Mouse (Mus musculus): ENCODE data around the gene Rad54l2.

Gene Rad54l2

DNA sequence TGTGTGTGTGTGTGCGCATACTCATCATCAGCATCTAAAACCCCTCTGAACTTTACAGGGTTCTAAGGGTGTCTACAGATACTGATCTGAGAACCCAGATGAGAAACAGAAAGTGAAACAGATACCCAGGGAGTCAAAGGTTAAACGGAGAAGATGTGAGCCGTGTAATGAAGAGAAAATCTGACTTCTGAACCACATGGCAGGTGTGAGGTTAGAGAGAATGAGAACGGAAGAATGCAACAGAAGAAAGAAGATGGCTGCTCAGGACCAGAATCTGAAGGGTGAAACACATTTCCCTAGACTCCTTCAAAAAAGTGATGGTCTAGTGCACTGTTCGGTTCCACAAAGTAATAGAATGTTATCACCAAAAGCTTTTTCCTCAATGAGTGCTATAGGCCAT lies 36.9 kb downstream of the Rad54l2 start:
- no peak for DNase-seq (ENCODE audit: low spot score in 2 of 2)

DNA sequence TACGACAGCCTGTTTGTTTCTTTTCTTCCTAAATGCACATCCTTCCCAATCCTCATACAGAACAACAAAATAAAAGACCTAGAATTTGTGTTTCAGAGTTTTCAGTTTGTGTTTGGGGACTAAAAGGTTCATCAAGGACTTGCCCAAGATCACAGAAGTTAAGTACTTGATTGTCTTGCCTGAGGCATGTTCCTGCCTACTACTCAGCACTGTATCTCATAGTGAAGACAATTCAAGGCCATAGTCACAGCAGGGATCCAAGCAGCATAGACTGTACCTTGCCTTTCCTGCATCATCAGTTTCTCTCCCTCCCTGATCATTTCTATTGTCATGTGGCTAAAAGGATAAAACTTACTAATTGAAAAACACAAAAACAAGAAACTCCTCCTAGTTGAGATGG lies 49.0 kb downstream of the Rad54l2 start:
- no peak for DNase-seq (ENCODE audit: low spot score in 2 of 2)

DNA sequence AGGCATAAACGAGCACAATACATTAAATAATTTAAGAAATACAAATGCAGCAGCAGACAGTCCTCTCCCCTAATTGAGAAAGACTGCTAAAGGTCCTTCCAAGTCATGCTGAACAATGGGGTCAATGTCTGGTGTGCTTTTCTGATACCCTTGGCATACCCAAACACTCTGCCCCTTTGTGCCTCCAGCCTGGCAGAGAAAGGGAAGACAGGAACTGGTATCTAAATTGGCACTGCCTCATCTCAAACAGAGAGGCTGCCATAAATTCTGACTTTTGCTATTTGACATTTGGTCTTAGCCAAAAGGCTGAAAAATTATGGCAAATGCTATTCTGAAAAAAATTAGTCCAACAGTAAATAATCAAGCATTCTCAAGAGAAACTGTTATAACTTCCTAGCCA lies 49.9 kb downstream of the Rad54l2 start:
- DNase-seq (ENCODE audit: low spot score in 2 of 2), result no peak

DNA sequence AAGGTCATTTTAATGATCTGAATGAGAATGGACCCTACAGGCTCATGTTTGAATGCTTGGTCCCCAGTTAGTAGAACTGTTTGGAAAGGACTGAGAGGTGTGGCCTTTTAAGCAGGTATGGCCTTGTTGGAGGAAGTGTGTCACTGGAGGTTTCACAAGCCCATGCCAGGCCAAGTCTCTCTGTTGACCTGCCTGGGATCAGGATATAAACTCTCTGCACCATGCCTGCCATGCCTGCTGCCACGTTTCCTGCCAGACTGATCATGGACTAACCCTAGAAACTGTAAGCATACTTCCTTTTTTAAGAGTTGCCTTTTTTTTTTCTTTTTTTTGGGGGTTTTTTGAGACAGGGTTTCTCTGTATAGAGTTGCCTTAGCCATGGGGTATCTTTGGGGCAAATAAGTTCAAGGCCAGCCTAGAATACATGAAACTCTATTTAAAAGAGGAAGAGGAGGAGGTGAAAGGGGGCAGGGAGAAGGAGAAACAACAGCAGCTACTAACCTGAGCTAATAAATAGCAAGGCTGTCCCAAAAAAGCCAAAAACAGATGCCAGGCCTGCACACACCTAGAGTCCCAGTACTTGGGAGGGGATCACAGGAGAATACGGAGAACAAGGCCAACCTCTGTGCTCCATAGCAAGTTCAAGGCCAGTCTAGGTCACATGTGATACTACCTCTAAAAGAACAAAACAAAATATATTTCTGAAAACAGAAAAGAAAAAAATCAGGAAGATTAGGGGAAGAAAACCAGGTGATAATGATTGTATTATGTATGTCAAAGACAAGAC lies 50.6 kb downstream of the Rad54l2 start:
- no peak for DNase-seq (ENCODE audit: low spot score in 2 of 2)

DNA sequence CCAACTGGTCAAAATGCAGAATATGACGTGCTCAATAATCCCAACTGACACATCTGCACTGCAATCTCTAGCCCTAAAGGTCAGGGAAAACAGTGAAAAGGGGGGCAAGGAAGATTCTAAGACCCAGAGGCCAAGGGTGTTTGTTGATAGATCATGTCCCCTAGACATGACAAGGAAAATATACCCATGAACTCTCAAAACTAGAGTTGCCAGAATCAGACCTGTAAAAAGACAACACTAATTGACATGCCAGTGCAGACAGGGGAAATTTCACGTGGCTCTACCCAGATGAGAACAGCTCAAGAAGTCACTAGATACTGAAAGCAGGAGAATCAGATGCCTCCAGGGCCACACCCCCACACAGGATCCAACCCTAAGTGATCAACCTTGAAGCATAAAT lies 55.3 kb downstream of the Rad54l2 start:
- DNase-seq (ENCODE audit: low spot score in 2 of 2), result no peak

DNA sequence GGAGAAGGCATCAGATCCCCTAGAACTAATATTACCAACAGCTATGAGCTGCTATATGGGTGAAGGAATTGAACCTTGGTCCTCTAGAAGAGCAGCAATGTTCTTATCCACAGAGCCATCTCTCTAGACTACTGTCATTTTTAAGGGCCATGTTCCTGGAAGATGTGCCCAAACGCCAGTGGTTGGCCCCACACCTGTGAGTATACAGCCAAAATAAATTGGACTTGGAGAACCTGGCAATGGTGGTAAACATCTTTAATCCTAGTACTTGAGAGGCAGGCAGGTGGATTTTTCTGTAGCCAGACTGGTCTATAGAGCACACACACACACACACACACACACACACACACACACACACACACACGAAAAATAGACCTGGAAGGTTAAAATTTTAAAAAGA lies 59.6 kb downstream of the Rad54l2 start:
- DNase-seq (ENCODE audit: low spot score in 2 of 2), result no peak

DNA sequence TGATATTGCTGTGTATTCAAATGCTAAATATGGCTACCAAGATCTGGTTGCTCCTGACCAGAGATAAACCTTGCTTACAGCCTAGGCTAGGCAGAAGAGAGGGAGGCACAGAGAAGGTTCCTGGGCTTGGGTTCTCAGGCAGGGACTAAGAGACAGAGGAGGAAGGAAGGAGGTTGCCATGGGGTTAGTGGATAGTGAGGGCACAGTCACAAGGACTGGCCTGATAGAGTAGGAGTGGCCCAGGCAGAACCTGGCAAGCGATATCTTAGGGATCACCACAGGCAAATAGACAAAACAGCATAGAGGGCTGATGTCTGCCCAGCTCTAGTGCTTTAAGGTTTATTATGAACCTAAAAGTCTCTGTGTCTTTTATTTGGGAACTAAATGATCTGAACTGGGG lies 62.1 kb downstream of the Rad54l2 start:
- no peak for DNase-seq (ENCODE audit: low spot score in 2 of 2)

DNA sequence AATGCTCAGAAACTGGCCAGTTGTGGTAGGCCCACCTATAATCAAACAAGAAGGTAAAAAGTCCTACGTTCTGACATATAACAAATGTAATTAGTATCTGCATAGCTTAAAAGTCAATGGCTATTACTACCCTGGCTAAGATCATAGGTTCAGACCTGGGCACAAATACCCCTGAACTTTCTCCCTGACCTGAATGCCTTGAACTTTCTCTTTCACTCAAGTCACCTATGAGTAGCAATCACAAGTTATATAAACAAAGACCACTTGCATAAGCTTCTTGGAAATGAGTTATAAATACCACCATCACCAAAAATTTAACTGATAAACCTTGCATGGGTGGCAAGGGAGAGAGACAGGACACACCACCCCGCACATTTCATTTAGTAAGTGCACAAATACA lies 63.6 kb downstream of the Rad54l2 start:
- no peak for DNase-seq (ENCODE audit: low spot score in 2 of 2)

DNA sequence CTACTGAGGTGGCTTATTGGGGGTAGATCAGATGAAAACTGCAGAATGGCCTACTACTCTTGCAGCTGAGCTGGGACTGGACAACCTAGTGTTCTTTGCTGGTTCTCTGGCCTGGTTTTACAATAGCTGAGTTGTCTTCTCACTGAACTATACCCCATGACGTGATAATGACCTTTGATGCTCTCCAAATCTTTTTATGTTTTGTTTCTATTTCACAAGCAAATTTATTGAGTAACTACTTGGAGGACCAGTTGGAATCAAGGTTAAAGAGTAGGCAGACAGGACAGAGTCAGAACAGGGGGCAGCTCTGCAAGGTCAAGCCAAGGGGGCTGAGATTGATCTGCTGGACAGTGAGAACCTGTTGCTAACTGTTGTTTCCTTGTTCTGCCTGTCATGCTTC lies 64.1 kb downstream of the Rad54l2 start:
- no peak for DNase-seq (ENCODE audit: low spot score in 2 of 2)

DNA sequence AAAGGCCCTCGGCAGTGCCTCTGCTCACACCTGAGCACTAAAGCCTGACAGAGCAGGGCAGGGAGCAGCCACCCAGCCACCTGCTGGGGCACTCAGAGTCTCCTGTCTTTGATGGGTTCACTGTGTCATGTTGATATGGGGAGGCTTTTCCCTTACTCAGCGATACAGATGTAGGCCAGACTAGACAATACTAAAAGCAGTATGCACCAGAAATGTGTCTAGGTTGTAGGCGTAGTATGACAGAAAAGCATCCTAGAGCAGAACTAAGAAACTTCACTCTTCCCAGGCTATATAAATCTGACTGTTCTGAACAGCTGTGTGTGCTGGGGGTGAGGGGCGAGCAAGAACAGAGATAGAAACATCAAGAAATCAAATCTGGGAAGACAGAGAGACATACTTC lies 72.3 kb downstream of the Rad54l2 start:
- no peak for DNase-seq (ENCODE audit: low spot score in 2 of 2)

DNA sequence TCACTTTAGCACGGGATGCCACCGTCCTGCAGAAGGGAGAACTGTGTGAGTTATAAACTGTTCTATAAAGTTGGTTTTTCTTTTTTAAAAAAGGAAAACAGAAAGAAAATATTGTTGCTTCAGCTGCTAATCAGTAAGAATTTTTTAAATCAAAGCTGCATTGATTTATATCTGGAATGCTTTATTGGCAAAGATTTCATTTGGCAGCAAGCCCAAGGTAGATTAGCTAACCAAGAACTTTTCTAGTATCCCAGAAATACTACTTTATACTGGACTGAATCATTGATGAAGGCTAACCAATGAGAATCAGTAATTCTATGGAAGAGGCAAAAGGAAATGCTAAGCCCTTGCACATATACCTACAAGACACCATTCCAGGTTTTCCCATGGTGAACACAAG lies 72.8 kb downstream of the Rad54l2 start:
- no peak for DNase-seq (ENCODE audit: low spot score in 2 of 2)

DNA sequence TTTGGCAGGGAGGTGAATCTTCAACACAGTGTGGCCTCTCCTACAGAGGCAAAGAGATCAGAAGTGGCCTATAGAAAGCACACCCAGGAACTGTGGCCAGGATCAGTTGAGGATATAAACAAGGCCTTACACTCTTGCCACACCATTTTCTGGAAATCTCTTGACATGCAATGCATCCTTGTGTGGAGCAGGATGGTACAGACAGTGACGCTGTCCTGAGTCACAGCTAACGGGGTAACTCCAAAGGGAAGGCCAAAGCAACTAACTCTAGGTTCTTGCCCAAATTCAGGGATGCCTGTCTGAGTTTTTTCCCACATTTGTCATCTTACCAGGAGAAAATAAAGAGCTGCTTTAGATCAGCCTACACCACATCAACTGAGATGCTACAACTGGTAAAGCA lies 76.5 kb downstream of the Rad54l2 start:
- DNase-seq (ENCODE audit: low spot score in 2 of 2), result no peak

DNA sequence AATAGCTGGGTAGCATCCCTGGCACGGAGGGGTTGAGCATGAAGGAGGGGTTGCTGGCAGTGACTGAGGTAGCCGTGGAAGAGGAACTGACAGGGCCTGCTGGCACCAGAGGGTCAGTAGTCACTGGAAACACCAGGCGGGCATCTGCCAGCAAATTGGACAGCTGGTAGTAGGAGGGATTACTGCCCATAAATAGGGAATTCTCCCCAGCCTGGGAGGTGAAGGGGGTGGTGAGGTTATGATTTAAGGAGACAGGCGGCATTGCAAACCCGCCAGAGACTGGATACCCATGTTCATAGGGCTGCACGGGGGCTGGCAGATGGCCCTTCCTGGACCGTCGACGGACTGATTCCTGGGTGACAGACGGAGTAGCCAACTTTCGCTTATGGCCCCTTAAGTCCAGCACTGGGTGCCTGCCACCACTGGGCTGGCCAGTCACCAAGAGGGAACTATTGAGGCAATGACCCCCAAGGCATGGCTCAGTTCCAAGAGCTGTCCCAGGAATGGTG lies 96.0 kb downstream of the Rad54l2 start:
- no peak for DNase-seq (ENCODE audit: low spot score in 2 of 2)

DNA sequence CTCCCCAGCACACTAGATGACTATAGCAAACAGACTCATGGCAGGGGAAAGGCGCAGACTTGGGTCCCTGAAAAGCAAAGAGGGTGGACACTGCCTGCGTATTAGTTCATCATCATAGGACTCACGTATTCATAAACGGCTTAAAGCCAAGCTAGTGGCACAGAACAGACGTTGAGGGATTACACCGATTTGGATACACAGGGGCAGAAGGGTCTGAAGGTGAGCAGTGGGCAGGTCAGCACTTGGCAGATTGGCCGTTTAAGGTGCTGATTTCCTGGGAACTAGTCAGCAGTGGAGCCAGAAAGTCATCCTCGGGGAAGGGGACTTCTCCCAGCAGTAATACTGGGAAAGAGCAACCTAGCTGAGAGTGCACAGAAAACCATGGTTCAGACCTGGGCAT lies 100.2 kb downstream of the Rad54l2 start:
- DNase-seq (ENCODE audit: low spot score in 2 of 2), result no peak

DNA sequence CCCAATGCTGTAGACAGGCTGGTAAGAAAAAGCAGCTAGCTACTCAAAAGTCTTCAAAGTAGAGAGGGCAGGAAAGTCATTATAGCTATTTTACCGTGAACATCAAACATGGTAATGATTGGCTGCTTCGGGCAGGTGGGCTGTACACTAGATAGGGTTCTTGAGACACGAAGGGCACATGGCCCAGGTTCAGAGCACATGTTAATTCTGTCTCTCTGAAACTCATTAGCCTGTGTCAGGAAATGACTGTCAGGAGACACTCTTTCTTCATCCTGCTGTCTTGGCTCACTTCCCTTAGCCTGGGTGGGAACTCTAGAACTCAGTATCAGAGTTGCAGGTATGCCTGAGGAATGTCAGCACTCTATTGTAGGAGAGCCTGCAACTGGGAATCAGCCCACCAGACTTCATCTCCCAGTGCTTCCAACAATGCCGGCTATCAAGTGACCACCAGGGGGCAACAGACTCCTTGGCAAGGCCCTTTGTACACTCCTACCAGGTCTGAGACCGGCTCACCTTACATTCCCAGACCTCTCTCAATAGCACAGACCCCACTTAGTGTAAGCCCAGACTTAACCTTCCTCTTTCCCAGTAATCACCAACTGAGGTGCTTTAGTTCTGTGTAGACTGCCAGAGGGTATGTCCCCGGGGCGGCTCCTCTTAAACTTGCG lies 101.9 kb downstream of the Rad54l2 start:
- peak; percentile 49 to 52 for DNase-seq (ENCODE audit: low spot score in 2 of 2)

DNA sequence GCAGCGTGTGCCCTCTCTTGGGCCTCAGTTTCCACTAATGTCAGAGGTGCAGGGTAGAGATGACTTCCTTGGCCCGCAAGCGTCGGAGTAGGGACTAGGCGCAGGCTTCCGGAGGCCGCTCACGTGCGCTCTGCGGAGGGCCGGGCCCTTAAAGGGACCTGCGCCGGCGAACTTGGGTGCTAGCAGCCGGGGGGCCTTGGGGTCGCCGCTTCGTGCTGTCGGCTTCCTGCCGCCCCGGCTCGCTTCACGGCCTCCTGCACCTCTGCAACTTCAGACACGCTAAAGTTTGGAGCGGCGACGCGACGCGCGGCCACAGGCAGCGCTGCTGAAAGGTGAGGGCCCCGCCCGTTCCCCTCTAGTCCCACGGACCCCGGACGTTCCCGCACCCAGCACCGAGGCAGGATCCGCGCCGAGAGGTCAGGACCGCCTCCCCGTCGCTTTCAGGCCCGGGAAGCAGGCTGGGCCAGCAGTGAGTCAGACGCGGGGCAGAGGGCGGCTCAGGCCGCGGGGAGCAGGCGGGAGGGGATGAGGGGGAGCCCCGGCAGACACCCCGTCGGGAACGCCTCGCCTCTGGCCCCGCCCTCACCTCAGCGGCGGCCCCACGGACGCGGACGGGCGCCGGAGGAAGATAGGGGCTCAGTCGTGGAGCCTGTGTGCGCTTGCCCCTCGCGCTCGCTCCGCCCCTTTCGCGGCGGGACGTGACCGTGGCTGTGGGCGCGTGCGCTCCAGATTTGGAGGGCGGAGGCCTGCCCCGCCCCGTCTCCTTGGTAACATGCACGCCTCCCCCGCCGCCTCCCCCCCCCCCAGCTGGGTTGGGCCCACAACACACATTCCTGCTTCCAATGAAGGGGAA lies 103.5 kb downstream of the Rad54l2 start, which contains the start of gene Tex264:
Gene Tex264, minus strand, starts transcription at position 679 of the 853 bp plus-strand sequence.
- peak; percentile 84 for DNase-seq (ENCODE audit: low spot score in 2 of 2)

DNA sequence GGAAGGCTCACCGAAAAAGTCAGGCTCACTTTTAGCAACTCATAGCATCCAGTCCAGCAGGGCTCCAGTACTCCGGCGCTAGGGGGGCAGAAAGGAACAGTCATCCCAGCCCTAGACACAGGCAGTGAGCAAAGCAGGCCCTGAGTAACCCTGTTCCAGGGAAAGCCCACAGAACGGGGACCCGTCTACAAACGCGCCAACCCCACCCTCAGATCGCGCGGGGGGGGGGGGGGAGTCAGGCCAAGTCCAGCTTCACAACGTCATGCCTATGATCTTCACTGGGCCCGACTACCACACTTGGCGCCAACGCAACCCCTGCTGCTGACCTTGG lies 104.1 kb downstream of the Rad54l2 start:
- no peak for DNase-seq (ENCODE audit: low spot score in 2 of 2)

DNA sequence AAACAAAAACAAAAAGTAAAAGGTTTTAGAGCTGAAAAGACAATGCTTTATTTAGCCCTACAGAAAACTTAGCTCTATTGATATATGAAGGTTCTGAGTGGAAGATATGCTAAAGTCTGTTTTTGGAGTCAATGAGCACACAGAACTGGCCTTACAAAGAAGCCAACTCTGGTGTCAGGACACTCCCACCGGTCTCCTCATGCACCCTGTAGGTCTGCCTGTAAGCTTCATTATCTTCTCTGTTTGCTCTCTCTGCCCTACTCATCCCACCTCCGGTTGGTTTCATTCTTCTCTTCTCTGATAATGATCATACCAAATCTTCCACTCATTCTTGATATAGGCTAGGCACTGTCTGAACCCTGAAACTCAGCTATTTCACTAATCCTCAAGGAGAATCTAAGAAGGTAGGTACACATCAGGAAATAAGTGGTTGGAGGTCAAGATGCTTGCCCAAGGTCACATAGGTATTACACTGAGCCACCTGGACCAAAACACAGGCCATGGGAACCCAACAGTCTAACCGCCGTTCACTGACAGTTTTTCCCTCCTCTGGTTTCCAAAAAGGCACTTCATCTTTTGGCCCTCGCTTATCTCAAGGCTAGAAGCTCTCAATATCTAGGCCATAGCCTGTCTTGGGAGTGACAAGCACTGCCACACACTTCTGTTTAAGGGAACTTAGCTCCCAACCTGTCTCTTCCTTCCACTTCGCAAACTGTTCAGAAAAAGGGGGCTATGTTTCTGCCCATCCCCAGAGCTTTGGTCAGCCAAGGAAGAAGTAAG lies 104.7 kb downstream of the Rad54l2 start:
- no peak for DNase-seq (ENCODE audit: low spot score in 2 of 2)

DNA sequence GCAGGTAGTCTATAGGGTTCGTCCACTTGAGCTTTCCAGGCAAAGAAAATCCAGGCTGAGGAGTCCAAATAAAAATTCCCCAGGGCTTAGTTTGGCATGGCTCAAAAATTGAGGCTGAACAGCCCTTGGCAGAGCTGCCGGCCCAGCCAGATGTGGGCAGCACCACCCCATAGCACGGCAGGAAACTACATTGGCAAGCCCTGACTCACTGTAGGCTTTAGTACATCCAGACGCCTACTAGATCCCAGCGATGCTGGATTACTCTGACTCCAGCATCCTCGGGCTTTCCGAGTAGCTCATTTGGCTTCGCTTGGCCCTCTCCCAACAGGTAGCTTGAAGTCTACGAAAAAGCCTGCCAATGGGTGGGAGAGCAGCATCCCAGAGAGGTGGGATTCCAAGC lies 108.0 kb downstream of the Rad54l2 start:
- DNase-seq (ENCODE audit: low spot score in 2 of 2), result peak; percentile 46 to 52

DNA sequence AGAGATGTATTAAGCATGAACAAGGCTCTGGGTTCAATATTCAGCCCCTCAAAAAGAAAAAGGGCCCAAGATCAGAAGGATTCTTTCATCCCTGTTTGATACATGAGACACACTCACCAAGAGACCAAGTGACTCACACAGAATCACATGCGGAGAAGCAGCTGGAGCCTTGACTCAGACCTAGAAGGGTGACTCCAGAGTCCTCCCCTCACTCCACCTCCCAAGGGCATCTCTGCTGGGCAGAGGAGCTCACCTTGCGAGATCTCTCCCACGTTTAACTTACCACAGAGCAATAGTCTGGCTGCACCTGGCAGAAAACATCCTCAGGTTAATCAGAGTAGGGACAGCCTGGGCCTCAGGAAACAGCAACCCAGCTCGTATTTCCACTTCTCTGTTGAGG lies 110.8 kb downstream of the Rad54l2 start:
- no peak for DNase-seq (ENCODE audit: low spot score in 2 of 2)

DNA sequence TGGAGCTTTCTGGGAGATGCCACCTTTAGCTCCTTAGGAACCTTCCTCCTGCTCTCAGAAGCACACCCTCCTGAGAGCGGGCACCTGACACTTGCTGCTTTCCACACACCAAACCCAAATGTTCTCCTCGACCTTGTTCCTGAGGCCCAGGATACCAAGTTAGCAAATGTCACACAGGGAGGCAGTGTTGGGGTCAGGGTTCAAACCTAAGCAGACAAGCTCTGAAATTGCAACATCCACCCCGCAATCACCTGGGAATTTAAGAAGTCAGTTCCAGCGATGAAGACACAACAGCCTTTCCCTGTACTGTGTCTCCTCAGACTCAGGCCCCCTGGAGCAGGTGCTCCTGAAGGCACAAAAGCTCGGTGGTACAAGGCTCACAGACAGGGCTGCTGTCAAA lies 111.3 kb downstream of the Rad54l2 start:
- DNase-seq (ENCODE audit: low spot score in 2 of 2), result no peak

DNA sequence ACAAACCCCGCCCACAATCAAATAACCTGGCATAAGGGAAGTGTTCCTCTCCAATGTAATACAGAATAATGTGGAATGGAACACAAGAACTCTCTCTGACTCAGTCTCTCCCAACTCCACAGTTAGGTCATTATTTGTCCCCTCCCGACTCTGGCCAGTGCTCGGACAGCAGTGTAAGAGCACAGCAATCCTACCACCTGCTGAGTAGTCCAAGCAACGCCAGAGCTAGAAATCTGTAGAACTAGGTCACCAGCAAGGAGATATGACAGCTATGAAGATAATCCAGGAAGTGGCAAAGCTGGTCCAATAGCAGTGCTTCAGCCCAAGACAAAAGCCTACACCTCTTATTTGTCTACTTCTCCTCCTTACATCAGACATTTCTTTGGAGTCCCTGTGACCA lies 112.4 kb downstream of the Rad54l2 start:
- DNase-seq (ENCODE audit: low spot score in 2 of 2), result no peak

All from right cerebral cortex, postnatal 36 days (tissue).